Mouse (Mus musculus) neural tube, embryonic 14.5 days (tissue): Measurements from ENCODE around the gene Map4k1. TPM values are rescaled to one million over a fixed set of nuclear protein-coding genes. Genes with fewer than 3 reads are reported as not detected.

Experiments
- ATAC-seq: fragments of 200-750 bp; cut with Nextera tagmentation; 2 replicates; pipeline ENCODE4 v1.8.0; 2017; ENCODE audit warnings: low read depth, mild to moderate bottlenecking, moderate TSS enrichment, moderate library complexity
- H3K27ac ChIP-seq: fragments of 300-500 bp; sonication (generic); 2 replicates; pipeline ENCODE4 v1.5.1; 2014; ENCODE audit warnings: low read depth, mild to moderate bottlenecking, control low read depth, low read length, moderate library complexity, mixed read lengths
- H3K27me3 ChIP-seq: fragments of 300-500 bp; sonication (generic); 2 replicates; pipeline ENCODE4 v1.6.1; 2014; ENCODE audit warnings: low read length; ENCODE audit not compliant: control insufficient read depth, insufficient read depth
- H3K36me3 ChIP-seq: fragments of 300-500 bp; sonication (generic); 2 replicates; pipeline ENCODE4 v1.6.1; 2014; ENCODE audit warnings: low read length, mixed read lengths; ENCODE audit not compliant: control insufficient read depth, insufficient read depth
- H3K4me1 ChIP-seq: fragments of 300-500 bp; sonication (generic); 2 replicates; pipeline ENCODE4 v1.6.1; 2014; ENCODE audit warnings: low read length; ENCODE audit not compliant: control insufficient read depth, insufficient read depth
- H3K4me2 ChIP-seq: fragments of 300-500 bp; sonication (generic); 2 replicates; pipeline ENCODE4 v1.6.1; 2014; ENCODE audit warnings: mild to moderate bottlenecking, low read depth, low read length, control low read depth
- H3K4me3 ChIP-seq: fragments of 300-500 bp; sonication (generic); 2 replicates; pipeline ENCODE4 v1.5.1; 2014; ENCODE audit warnings: low read depth, low read length, control low read depth, mixed read lengths
- H3K9ac ChIP-seq: fragments of 300-500 bp; sonication (generic); replicated peaks from 2 replicates; pipeline ENCODE4 v1.6.1; 2014; ENCODE audit warnings: low read depth, mild to moderate bottlenecking, control low read depth, low read length, mixed read lengths
- H3K9me3 ChIP-seq: fragments of 300-500 bp; sonication (generic); 2 replicates; pipeline ENCODE4 v1.6.1; 2016; ENCODE audit warnings: low read length; ENCODE audit not compliant: control insufficient read depth
- WGBS: fragments of 180-500 bp; shearing (Covaris S2); extraction: QIAGEN DNeasy Blood & Tissue Kit; methylation state at CpG from one replicate; pipeline ENCODE4 v1.1.7; 2014; 5-methylcytosine and 5-hydroxymethylcytosine counted together
- polyA plus RNA-seq: library from polyadenylated mRNA; unstranded; fragments of >200 nt; fragmentation: Nextera tagmentation; extraction: Ambion mirVana; gene quantifications from 2 replicates; pipeline ENCODE4 v1.2.1, GENCODE M21; 2014

Gene Map4k1
- polyA plus RNA-seq, 1 experiment from 2014 or later: 7.8 TPM

DNA sequence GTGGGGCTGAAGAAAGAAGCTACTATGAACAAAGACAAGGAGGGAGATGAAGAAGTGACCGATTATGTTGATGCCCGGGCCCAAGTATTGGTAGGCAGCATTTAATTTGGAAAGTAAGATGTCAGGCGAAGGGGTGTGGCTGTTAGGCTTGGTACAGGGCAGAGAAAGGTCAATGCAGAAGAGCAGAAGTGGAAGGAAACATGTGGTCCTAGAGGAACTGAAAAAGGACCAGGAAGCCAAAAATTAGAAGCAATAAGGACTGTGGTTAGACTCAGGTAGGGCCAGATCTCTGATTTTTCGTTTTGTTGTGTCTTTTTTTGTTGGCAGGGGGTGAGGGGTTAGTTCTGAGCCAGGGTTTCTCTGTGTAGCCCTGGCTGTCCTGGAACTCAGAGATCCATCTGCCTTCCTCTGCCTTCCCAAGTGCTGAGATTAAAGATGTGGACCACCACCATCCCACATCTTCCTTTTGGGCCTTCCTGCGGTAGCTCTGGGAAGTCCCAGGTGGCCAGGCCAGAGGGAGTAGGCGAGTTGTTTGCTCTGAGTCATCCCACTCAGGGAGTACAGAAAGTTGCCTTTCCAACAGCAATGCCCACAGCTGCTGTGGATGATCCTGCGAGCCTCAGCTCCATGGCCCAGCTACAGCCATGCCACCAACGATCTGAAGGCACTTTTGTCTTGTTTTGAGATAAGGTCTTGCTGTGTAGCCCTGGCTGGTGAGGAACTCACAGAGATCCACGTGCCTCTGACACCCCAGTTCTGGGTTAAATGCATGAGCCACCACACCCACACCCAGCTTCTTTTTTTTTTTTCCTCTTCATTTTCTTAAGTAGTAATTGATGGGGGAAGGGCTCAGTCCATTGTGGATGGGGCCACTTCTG lies 25.6 kb downstream of the Map4k1 start:
- H3K36me3 ChIP-seq: no peaks in the 10 kb centered on the region
- H3K4me1 ChIP-seq: no peaks in the 10 kb centered on the region
- no peak overlapping the region for H3K9ac ChIP-seq
- H3K4me3 ChIP-seq: no peak overlapping the region
- no peak for ATAC-seq
- no peaks in the 10 kb centered on the region for H3K27me3 ChIP-seq
- H3K9me3 ChIP-seq: no peaks in the 10 kb centered on the region
- 78% methylated on average over 9 of the region's 9 CpGs for WGBS
- no peak overlapping the region for H3K27ac ChIP-seq
- H3K4me2 ChIP-seq: no peak overlapping the region

DNA sequence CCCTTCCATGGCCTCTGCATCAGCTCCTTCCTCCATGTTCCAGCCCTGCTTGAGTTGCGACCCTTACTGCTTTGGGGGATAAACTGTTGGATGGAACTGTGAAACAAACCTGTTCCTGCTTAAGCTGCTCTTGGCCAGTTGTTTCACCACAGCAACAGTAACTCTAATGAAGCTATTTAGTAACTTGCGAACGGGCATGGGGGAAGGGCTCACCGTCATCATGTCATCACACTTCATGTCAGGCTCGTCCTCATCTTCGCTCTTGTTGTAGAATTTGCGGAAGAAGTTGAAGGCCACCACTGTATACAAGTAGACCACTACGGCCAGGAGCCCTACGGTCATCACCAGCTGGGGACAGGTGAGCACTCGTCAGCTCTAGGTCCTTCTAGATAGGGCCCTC lies 26.3 kb downstream of the Map4k1 start:
- no peak for ATAC-seq
- Histone ChIP-seq H3K9me3 (no peaks in the 10 kb centered on the region), H3K9ac (no peak overlapping the region), H3K4me3 (no peak overlapping the region), H3K36me3 (no peaks in the 10 kb centered on the region), H3K4me1 (no peaks in the 10 kb centered on the region), H3K27me3 (no peaks in the 10 kb centered on the region), H3K27ac (no peak overlapping the region), H3K4me2 (no peak overlapping the region)
- 97% methylated on average over 10 of the region's 10 CpGs for WGBS

DNA sequence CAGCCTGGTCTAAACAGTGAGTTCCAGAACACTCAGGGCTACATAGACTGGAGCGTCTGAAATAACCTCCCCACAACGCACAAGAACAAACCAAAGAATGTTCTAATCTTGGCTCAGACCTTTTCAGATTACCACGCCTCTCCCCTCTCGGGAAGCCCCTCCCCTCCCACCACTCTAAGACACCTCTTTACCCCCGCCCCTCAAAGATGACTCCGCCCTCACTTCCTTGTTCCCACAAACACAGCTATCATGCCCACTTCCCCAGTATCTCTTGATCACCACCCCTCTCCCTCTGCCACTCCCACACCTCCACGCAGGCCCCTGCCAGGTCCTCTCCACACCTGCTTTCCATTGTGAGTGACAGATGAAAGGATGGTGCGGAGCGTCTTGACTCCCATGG lies 26.9 kb downstream of the Map4k1 start:
- H3K9ac ChIP-seq: no peak overlapping the region
- no peak overlapping the region for H3K4me2 ChIP-seq
- H3K36me3 ChIP-seq: no peaks in the 10 kb centered on the region
- no peaks in the 10 kb centered on the region for H3K4me1 ChIP-seq
- ATAC-seq: no peak
- H3K4me3 ChIP-seq: no peak overlapping the region
- no peaks in the 10 kb centered on the region for H3K27me3 ChIP-seq
- H3K9me3 ChIP-seq: no peaks in the 10 kb centered on the region
- no peak overlapping the region for H3K27ac ChIP-seq
- WGBS: 82% methylated on average over 9 of the region's 9 CpGs

DNA sequence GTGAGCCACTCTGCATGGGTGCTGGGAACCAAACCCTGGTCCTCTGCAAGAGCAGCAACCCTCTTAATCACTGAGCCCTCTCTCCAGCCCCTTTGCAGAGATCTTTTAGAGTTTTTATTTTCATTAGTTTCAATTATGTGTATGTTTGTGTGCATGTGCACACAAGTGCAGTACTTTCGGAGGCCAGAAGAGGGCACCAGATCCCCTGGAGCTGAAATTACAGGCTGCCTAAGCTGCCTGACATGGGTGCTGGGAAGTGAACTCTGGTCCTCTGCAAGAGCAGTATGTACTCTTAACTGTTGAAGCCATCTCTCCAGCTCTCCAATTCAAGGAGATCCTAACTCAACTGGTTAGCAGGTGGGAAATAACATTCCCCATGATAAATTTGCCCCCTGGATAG lies 33.1 kb downstream of the Map4k1 start:
- Histone ChIP-seq H3K9me3 (no peaks in the 10 kb centered on the region), H3K36me3 (no peaks in the 10 kb centered on the region), H3K4me2 (no peak overlapping the region), H3K4me1 (no peaks in the 10 kb centered on the region), H3K9ac (no peak overlapping the region), H3K4me3 (no peak overlapping the region), H3K27me3 (peaks cover 19% of the 10 kb centered on the region), H3K27ac (no peak overlapping the region)
- 100% methylated on average over 1 of the region's 1 CpGs for WGBS
- no peak for ATAC-seq

GRCm38 (mm10) chr7:29016440-29016839 lies 34.6 kb downstream of the Map4k1 start:
- Histone ChIP-seq H3K4me3 (no peak overlapping the region), H3K4me2 (no peak overlapping the region), H3K27me3 (peaks cover 25% of the 10 kb centered on the region), H3K36me3 (no peaks in the 10 kb centered on the region), H3K27ac (no peak overlapping the region), H3K4me1 (no peaks in the 10 kb centered on the region), H3K9ac (no peak overlapping the region), H3K9me3 (no peaks in the 10 kb centered on the region)
- WGBS: 85% methylated on average over 7 of the region's 7 CpGs
- ATAC-seq: no peak

DNA sequence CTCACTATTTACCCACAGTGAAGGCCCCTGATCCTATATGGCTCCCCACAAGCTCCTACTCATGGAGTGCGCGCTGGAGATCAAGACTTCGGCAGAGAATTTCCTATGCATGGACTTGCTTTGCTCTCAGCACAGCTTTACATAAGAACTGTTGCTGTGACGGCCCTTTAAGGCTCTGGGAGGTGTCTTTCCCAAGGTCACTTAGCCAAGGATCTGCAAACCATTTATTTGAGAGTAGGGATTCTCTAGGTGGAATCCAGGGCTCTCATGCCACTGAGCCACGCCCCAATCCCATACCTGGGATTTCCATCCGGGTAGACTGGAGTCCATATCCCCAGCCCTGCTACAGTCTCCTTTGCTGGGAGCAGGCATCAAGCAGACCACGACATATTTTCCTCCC lies 35.4 kb downstream of the Map4k1 start:
- Histone ChIP-seq H3K9me3 (no peaks in the 10 kb centered on the region), H3K4me3 (no peak overlapping the region), H3K9ac (no peak overlapping the region), H3K27me3 (peaks cover 25% of the 10 kb centered on the region), H3K36me3 (no peaks in the 10 kb centered on the region), H3K27ac (no peak overlapping the region), H3K4me2 (no peak overlapping the region), H3K4me1 (no peaks in the 10 kb centered on the region)
- no peak for ATAC-seq
- 89% methylated on average over 7 of the region's 7 CpGs for WGBS

DNA sequence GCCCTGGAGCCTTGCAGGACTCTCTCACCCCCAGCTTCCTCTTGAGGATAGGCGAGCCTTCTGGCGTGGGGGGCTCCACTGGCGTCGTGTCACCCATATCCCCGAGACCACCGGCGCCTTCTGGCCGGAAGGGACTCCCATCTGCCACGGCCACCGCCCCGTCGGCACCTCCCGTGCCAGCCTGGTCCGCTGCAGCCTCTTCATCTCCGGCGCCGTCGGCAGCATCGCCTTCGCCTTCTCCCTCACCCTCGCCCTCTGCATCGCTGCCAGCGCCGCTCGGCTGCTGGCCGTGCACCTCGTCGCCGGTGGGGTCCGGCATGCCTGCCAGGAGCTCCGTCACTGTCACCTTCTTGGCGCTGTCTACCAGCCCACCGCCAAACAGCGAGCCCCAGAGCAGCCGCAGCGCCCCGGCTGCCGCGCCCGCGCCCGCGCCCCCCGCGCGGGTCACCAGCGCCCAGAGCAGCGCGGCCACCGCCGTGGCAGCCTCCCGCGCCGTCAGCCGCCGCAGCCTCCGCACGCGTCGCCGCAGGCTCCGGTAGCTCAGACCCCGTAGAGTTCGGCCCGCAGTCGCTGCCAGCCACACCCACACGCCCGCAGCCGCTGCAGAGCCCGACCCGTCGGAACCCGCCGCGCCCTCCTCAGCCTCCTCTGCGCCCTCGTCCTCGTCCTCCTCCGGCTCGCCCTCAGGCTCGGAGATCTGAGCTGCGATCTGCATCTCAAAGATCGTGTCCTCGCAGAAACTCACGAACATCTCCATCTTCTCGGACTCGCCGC lies 37.8 kb downstream of the Map4k1 start:
- H3K4me3 ChIP-seq: peak overlapping the region; percentile 32
- 4% methylated on average over 86 of the region's 88 CpGs for WGBS
- ATAC-seq: no peak
- no peaks in the 10 kb centered on the region for H3K36me3 ChIP-seq
- 0 out of 2 replicates have a peak overlapping the region, but pooled peaks have one; percentile 28 for H3K9ac ChIP-seq
- no peak overlapping the region for H3K27ac ChIP-seq
- peak overlapping the region; percentile 53 for H3K4me2 ChIP-seq
- peaks cover 25% of the 10 kb centered on the region for H3K27me3 ChIP-seq
- no peaks in the 10 kb centered on the region for H3K9me3 ChIP-seq
- no peaks in the 10 kb centered on the region for H3K4me1 ChIP-seq

GRCm38 (mm10) chr7:29022479-29022878 lies 40.6 kb downstream of the Map4k1 start:
- no peak overlapping the region for H3K9ac ChIP-seq
- H3K4me2 ChIP-seq: no peak overlapping the region
- H3K4me1 ChIP-seq: no peaks in the 10 kb centered on the region
- 89% methylated on average over 8 of the region's 8 CpGs for WGBS
- H3K27ac ChIP-seq: no peak overlapping the region
- ATAC-seq: no peak
- H3K27me3 ChIP-seq: peaks cover 25% of the 10 kb centered on the region
- no peak overlapping the region for H3K4me3 ChIP-seq
- no peaks in the 10 kb centered on the region for H3K9me3 ChIP-seq
- no peaks in the 10 kb centered on the region for H3K36me3 ChIP-seq

DNA sequence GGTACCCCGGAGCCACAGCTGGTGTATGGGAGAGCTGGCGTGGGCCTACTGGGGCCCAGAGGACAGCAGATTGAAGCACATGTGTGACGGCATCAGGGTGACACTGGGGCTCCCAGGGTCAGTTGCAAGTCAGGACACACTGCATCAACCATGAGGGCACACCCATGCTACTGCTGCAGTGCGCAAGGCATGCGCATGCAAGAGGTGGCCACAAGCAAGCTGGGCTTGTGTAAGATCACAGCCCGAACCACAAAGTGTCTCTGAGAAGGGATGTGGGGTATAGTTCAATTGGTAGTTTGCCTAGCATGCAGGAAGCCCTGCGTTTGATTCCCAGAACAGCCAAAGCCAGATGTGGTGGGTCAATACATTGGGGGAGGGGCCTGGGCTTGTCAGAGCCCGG lies 41.7 kb downstream of the Map4k1 start:
- Histone ChIP-seq H3K27me3 (peaks cover 20% of the 10 kb centered on the region), H3K36me3 (no peaks in the 10 kb centered on the region), H3K9me3 (no peaks in the 10 kb centered on the region), H3K4me1 (no peaks in the 10 kb centered on the region), H3K9ac (no peak overlapping the region), H3K27ac (no peak overlapping the region), H3K4me3 (no peak overlapping the region), H3K4me2 (no peak overlapping the region)
- no peak for ATAC-seq
- 92% methylated on average over 8 of the region's 8 CpGs for WGBS
